Mouse (Mus musculus) left cerebral cortex, adult 6 months (tissue): Measurements from ENCODE around the gene Btbd35f18. TPM values are rescaled to one million over a fixed set of nuclear protein-coding genes. Genes with fewer than 3 reads are reported as not detected.

Experiments used
- long read RNA-seq, 2 experiments: library from polyadenylated mRNA; unstranded; transcript quantifications; one replicate each; pipeline ENCODE4 v2.0.0; 2019 to 2020
- polyA plus RNA-seq: library from polyadenylated mRNA; unstranded; fragments of <200 nt; fragmentation: Nextera tagmentation; gene quantifications from 2 replicates; pipeline ENCODE4 v1.2.3, GENCODE M21; 2021

The Btbd35f18 gene
- not detected in 2 replicates for polyA plus RNA-seq
- long read RNA-seq, experiment 1 = 0 reads
- long read RNA-seq, experiment 2 = 0 reads

GRCm38 (mm10) chrX:3699933-3700332 is at the start of gene Btbd35f18:
TSS of gene Btbd35f18 (plus strand) at chrX:3700233.

Other genes starting within 250 kb of the Btbd35f18 start
- gene Btbd35f10, start 52.7 kb downstream of the Btbd35f18 start, polyA plus RNA-seq = not detected in 2 replicates